Mouse (Mus musculus): ENCODE data around the gene Med27.

DNA sequence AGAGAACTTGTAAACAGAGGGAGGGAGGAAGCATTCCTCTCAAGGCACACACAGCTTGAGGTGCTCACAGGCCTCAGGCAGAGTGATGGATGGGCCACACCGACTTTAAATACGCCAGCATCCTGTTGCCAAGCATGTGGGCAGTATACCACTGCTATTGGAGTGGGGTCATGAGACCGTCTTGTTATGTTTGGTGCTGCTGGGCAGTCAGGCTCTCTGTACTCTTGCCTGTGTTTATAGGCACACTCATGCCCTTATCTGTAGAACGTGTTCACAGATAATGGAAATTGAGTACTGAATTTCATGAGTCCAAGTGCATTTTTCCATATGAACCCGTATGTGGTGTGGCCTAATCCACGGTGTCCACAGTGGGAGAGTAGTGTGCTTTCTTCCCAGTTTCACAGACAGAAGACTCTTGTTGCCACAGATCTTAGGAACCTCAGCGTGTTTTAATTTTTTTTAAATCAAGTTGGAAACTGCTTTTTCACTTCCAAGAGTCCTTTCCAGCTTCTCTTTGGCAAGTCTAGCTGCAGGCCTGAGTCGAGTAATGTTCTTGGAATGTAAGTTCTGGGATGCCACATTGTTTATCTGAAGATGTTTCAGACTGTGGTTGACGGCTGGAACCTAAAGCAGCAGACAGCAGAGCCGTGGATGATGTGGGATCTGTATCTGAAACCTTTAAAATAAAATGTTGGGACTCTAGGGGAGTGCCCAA is 75.7 kb downstream of the Med27 start:
- TF ChIP-seq CTCF (IDR thresholded peaks at IDR 0.05; ENCODE audit: extremely low read depth, insufficient read length, insufficient replicate concordance, low read depth, low read length) (no peak), POLR2A (IDR thresholded peaks at IDR 0.05; ENCODE audit: low read depth, low read length) (no peak)
